Mouse (Mus musculus) limb, embryonic 14.5 days (tissue): Measurements from ENCODE around the gene Pank1. TPM values are rescaled to one million over a fixed set of nuclear protein-coding genes. Genes with fewer than 3 reads are reported as not detected.

Experiments
- ATAC-seq: fragments of 200-750 bp; cut with Nextera tagmentation; 2 replicates; pipeline ENCODE4 v1.8.0; 2017; ENCODE audit warnings: low read depth, moderate number of reproducible peaks, moderate TSS enrichment; ENCODE audit not compliant: low FRiP score
- DNase-seq: peaks from one replicate; pipeline ENCODE4 v3.0.0-alpha.2; 2015; ENCODE audit warnings: low spot score
- H3K27ac ChIP-seq: fragments of 300-500 bp; sonication (generic); replicated peaks from 2 replicates; pipeline ENCODE4 v1.5.1; 2014; ENCODE audit warnings: low read depth, mild to moderate bottlenecking, low read length, moderate library complexity, mixed read lengths
- H3K27me3 ChIP-seq: fragments of 300-500 bp; sonication (generic); 2 replicates; pipeline ENCODE4 v1.6.1; 2014; ENCODE audit warnings: low read length, mixed read lengths; ENCODE audit not compliant: control insufficient read depth, insufficient read depth
- H3K36me3 ChIP-seq: fragments of 300-500 bp; sonication (generic); 2 replicates; pipeline ENCODE4 v1.6.1; 2014; ENCODE audit warnings: mild to moderate bottlenecking, low read length, moderate library complexity, mixed read lengths; ENCODE audit not compliant: control insufficient read depth, insufficient read depth
- H3K4me1 ChIP-seq: fragments of 300-500 bp; sonication (generic); 2 replicates; pipeline ENCODE4 v1.6.1; 2014; ENCODE audit warnings: antibody characterized with exemption, low read length, mixed read lengths; ENCODE audit not compliant: control insufficient read depth, insufficient read depth
- H3K4me2 ChIP-seq: fragments of 300-500 bp; sonication (generic); replicated peaks from 2 replicates; pipeline ENCODE4 v1.6.1; 2014; ENCODE audit warnings: low read depth, mild to moderate bottlenecking, low read length, moderate library complexity; ENCODE audit not compliant: severe bottlenecking
- H3K4me3 ChIP-seq: fragments of 300-500 bp; sonication (generic); replicated peaks from 2 replicates; pipeline ENCODE4 v1.5.1; 2014; ENCODE audit warnings: low read length
- H3K9ac ChIP-seq: fragments of 300-500 bp; sonication (generic); 2 replicates; pipeline ENCODE4 v1.6.1; 2014; ENCODE audit warnings: mild to moderate bottlenecking, low read depth, low read length, moderate library complexity; ENCODE audit not compliant: severe bottlenecking
- H3K9me3 ChIP-seq: fragments of 300-500 bp; sonication (generic); 2 replicates; pipeline ENCODE4 v1.6.1; 2016; ENCODE audit warnings: low read length; ENCODE audit not compliant: control insufficient read depth
- POLR2A ChIP-seq: fragments of 200-500 bp; IDR thresholded peaks from 2 replicates; pipeline ENCODE4 v1.8.0; 2012; ENCODE audit warnings: inconsistent platforms, mild to moderate bottlenecking, moderate library complexity, borderline replicate concordance; ENCODE audit not compliant: insufficient read depth, insufficient read length; ENCODE audit errors: extremely low read depth
- WGBS: fragments of 180-500 bp; shearing (Covaris S2); extraction: QIAGEN DNeasy Blood & Tissue Kit; methylation state at CpG from one replicate; pipeline ENCODE4 v1.1.7; 2014; 5-methylcytosine and 5-hydroxymethylcytosine counted together
- polyA plus RNA-seq, 2 experiments: library from polyadenylated mRNA; depleted of rRNA in 1 of 2; stranded (reverse) in 1 of 2; unstranded in 1 of 2; fragments of >200 nt; fragmentation: Nextera tagmentation in 1 of 2; extraction: Ambion mirVana in 1 of 2; gene quantifications; 2 replicates each; pipeline versions ENCODE4 v1.2.1 to v1.2.3; 2012 to 2014

Pank1 gene
- polyA plus RNA-seq, 2 experiments, result 4.3 to 8.0 TPM

- Histone ChIP-seq H3K9me3 (peaks cover 3% of the 10 kb centered on the region; the same call in 1 of the 2 replicates), H3K4me2 (no peak overlapping the region), H3K27ac (no peak overlapping the region), H3K4me3 (no peak overlapping the region), H3K27me3 (no peaks in the 10 kb centered on the region), H3K9ac (no peak overlapping the region), H3K36me3 (no peaks in the 10 kb centered on the region), H3K4me1 (no peaks in the 10 kb centered on the region)
- 84% methylated on average over 1 of the region's 1 CpGs for WGBS
- ATAC-seq (no peak), DNase-seq (no peak)
- no peak for TF ChIP-seq POLR2A
These were observed 12.3 kb upstream of the Pank1 start for GRCm38 (mm10) chr19:34891590-34891989.

GRCm38 (mm10) chr19:34890981-34891380, 11.7 kb upstream of the Pank1 start:
- Histone ChIP-seq H3K9me3 (peaks cover 3% of the 10 kb centered on the region; the same call in 1 of the 2 replicates), H3K4me3 (no peak overlapping the region), H3K27ac (no peak overlapping the region), H3K4me1 (no peaks in the 10 kb centered on the region), H3K9ac (no peak overlapping the region), H3K36me3 (no peaks in the 10 kb centered on the region), H3K27me3 (no peaks in the 10 kb centered on the region), H3K4me2 (no peak overlapping the region)
- WGBS, result 71% methylated on average over 3 of the region's 3 CpGs
- no peak for DNase-seq
- TF ChIP-seq POLR2A, result no peak
- no peak for ATAC-seq

- WGBS, result 84% methylated on average over 4 of the region's 4 CpGs
- ATAC-seq (no peak), DNase-seq (no peak)
- no peak overlapping the region for H3K27ac ChIP-seq
- no peak overlapping the region for H3K9ac ChIP-seq
- no peak for TF ChIP-seq POLR2A
- no peaks in the 10 kb centered on the region for H3K9me3 ChIP-seq
- no peaks in the 10 kb centered on the region for H3K27me3 ChIP-seq
- no peak overlapping the region for H3K4me3 ChIP-seq
- H3K4me1 ChIP-seq, result no peaks in the 10 kb centered on the region
- no peaks in the 10 kb centered on the region for H3K36me3 ChIP-seq
- no peak overlapping the region for H3K4me2 ChIP-seq
These were observed 7.1 kb upstream of the Pank1 start for GRCm38 (mm10) chr19:34886324-34886723.

- no peak for ATAC-seq
- H3K27ac ChIP-seq, result no peak overlapping the region
These were observed 4.4 kb upstream of the Pank1 start for GRCm38 (mm10) chr19:34883526-34884224.

GRCm38 (mm10) chr19:34882443-34882842, 3.2 kb upstream of the Pank1 start:
- DNase-seq (no peak), ATAC-seq (no peak)
- no peak for TF ChIP-seq POLR2A
- 74% methylated on average over 2 of the region's 2 CpGs for WGBS
- no peaks in the 10 kb centered on the region for H3K27me3 ChIP-seq
- no peaks in the 10 kb centered on the region for H3K9me3 ChIP-seq
- no peak overlapping the region for H3K4me3 ChIP-seq
- H3K9ac ChIP-seq, result no peak overlapping the region
- H3K4me2 ChIP-seq, result no peak overlapping the region
- no peaks in the 10 kb centered on the region for H3K36me3 ChIP-seq
- no peak overlapping the region for H3K27ac ChIP-seq
- peaks cover 7% of the 10 kb centered on the region; the same call in 1 of the 2 replicates for H3K4me1 ChIP-seq

More at GRCm38 (mm10) chr19:34883526-34884224, 4.4 kb upstream of the Pank1 start:
- Histone ChIP-seq H3K36me3 (no peaks in the 10 kb centered on the region), H3K4me1 (peaks cover 5% of the 10 kb centered on the region; the same call in 1 of the 2 replicates), H3K27me3 (no peaks in the 10 kb centered on the region), H3K4me3 (no peak overlapping the region), H3K4me2 (no peak overlapping the region), H3K9me3 (no peaks in the 10 kb centered on the region), H3K9ac (no peak overlapping the region)
- WGBS, result 82% methylated on average over 3 of the region's 3 CpGs
- DNase-seq, result no peak
- TF ChIP-seq POLR2A, result no peak
